Mouse (Mus musculus) 3T3-L1 (cell line): ENCODE results near the gene Sctr.

Experiments used
- DNase-seq: peaks from one replicate; pipeline ENCODE4 v3.0.0-alpha.2; 2015; ENCODE audit warnings: low read depth, low spot score

Gene Sctr

DNA sequence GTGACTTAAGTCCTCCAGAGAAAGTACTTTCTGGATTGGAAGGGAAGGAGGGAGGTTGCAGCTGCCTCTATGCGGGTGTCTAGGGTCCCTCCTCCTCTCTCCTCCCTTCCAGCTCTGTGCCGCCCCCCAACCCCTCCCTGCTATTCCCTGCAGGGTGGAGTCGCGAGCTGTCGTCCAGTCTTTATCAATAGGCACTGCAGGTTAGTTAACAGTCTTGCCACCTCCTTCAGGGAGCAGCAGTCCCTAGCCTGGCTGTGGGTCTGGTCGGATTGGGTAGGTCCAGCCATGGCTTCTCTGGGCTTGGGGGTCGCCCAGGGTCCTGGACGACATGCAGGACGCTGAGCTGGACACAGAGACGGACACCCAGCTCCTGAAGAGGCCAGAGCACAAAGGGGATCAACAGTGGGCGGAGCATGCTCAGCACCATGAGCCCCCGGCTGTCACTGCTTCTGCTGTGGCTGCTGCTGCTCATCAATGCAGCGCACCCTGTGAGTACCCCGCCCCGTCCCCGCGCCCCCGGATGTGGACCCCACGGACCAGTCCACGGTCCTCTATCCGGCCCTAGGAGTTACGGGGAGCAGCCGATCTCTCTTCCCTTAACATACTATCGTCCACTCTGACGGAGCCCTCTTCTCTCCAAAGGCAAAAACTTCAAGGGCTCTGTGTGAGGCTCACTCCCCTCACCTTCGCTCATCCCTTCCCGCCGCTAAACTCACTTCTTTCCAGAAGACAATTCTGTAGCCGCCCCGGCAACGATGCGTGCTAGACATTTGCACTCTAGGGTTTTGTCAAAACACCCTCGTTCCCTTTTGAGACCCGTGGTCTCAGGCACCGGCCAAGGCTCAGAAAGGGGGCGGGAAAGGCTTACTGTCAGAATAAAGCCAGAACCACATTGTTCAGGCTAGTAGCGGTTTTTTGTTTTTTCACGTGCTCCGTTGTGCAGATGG, at the start of gene Sctr:
Gene Sctr (plus strand): TSS at position 51 of the 947 bp plus-strand sequence.
- no peak for DNase-seq

DNA sequence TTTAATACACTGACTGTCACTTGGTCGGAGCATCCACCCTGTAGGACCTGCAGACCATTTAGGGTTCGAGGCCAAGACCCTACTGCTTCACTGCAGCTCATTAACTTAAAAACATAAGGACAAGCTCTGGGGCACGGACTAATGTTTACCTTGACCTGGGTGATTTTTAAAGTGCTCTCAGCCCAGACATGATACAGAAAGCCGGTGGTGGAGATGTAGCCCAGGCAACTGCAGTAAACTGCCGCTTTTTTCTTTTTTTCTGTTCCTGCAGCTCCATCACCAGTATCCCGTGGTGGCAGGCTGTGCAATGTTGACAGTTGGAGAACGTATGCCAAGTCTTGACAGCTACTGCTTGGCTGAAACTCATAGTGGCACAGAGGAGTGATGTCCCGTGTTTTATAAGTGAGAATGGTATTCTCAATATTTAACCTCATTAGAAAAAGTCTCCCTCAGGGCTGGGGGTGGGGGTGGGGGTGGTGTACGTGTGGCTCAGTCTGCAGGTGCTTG, 48.9 kb upstream of the Sctr start:
- no peak for DNase-seq

DNA sequence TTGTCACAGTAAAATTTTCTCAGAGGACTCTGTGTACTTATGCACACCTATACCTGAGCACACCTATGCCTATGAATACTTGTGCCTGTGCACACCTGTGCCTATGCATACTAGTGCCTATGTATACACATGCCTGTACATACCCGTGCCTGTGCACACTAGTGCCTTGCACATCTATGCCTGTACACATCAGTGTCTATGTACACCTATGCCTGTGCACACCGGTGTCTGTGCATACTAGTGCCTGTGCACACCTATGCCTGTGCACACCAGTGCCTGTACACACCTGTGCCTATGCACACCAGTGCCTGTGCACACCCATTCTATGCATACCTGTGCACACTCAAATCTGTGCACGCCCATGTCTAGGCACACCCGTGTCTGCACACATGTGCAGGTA, 47.2 kb upstream of the Sctr start:
- DNase-seq, result no peak

DNA sequence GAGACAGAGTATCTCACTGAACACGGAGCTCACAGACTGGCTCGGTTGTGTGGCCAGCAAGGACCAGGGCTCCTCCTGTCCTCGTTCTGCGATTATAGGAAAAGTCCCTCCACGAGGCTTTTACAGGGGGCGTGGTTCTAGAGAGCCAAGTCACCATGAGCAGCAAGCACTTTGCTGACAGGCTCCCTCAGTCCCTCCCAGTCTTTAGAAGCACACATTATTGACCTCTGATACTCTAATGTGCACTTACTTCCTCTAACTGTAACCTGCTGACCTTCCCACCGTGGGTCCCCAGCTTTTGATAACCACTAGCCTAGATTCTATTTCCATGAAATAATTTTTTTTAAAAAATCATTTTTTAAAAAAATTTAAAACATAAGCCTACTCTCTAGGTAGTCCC, 46.8 kb upstream of the Sctr start:
- DNase-seq, result no peak

DNA sequence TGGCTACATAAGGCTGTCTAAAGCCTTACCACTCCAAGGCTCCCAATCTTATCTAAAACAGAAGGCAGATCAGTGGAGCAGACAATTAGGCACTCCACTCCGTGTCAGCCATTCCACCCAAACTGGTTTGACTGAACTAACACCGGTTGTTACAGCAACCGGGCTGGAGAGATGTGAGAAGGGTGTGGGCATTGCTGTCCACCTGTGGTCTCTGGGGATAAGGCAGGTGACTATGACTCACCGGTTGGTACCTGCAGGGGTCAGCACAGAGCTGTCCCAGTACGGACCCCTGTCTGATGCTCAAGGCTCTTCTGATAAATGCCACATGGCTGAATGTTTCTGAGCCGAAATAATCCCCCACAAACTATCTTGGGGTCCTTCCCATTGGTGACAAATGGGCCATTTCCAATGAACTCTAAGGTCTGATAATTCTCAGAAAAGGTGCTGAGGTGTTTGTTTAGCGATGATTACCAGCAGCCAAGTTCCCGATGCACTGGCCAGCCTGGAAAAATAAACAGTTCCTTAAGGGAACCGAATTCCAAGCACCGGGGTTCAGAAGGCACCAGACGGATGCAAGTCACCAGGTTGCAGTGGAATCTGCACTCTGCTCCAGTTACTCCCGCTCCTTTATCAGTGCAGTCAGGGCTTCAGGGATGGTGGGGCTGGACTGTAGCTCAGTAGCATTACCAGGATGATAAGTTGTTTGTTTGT, 40.7 kb upstream of the Sctr start:
- no peak for DNase-seq

DNA sequence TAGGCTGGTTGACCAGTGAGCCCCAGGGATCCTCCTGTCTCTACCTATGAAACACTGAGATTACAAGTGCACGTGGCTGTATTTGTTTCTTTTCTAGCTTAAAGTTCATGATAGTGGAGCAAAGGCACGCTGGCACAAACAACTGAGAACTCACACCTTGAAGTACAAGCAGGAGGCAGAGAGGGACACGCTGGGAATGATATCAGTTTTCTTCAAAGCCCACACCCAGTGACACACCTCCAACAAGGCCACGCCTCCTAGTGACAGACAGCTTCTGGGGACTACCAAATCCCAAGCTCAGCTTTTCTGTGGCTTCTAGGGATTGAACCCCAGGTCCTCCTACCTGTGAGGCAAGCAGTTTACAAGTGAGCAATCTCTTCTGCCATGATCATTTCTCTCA, 33.6 kb upstream of the Sctr start:
- DNase-seq, result no peak

DNA sequence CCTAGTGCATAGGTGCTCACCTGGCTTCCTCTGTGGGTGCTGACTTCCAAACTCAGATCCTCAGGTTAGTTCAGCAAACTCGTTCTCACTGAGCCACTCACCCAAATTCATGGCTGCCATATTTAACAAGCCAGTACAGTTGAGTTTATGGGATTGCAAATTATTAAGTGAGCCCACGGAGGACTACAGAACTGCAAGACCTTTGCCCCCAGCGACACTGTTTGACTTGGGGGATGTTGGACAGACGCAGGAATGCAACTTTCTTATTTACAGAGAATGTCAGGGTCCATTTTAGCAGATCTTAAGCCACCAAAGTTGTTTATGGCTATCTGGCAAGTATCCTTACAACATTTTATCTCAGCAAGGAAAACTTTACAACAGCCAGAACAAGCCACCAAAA, 31.6 kb upstream of the Sctr start:
- DNase-seq, result no peak

DNA sequence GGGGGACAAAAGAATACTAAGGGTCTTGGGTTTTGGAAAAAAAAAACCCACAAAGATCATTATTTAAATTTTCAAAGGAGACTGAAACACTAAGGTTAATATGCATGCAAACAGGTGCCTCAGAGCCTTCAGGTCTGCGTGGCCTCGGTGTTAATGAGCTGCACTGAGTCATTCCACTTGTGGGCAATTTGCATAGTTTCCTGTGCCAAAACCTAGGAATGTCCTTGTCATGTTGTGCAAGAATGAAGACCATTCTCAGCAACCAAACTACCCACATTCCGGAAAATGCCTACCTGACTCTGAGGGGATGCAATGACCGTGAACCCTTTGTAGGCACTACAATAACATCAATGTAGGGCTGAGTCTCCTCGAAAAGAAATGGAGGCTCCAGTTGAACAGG, 20.1 kb upstream of the Sctr start:
- DNase-seq, result no peak

DNA sequence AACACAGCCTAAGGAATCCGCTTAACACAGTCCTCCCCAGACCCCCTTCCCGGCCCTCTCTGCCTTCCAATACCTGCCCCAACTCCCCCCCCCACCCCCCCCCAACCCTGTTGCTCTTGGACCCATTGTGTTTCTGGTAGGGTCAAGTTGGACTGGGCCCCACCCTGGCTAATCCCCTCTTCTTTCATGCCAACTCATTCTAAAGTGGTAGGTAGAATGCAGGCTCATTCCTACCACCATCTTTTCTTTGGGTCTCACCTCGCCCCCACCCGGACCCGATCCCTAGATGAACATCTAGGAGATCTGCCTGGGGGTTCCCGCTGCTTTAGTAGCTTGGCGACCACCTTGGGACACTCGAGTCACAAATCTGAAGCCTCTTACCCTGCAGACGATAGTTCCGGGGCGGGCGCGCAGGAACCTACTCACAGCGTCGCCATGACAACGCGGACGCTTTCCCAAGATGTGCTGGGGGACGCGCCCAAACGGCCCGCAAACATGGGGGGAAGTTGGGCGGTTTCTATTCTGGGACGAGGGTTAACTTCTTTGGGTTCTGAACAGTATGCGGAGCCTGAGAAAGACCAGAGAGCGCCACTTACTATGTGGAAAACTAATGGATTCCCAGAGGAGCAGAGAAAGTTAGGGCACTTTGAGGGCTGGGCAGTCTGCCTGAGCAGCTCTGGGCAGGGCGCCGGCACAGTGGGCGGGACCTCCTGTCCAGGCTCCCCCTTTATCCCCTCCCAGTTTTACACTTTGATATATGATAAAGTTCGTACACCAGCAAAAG, 9.7 kb upstream of the Sctr start, which contains the start of gene Cfap221:
Gene Cfap221 (minus strand): TSS at position 437 of the 784 bp plus-strand sequence.
- DNase-seq, result peak; percentile 32

DNA sequence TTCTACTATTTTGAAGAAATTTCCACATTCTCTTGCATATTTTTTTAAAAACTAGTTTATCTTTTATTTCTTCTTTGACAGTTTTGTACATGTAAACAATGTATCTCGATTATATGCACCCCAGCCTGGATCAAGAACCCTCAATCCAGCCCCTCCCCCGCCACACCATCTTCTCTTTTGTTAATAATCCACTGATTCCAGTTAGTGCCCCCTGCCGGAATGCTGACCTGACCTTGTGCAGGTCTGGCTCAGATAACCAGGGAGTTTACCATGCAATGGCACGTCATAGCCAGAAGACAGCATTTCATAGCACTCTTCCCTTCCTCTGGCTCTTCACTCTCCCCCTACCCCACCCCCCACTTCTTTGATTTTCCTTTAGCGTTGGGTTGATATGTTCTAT, 9.1 kb upstream of the Sctr start:
- DNase-seq, result no peak

DNA sequence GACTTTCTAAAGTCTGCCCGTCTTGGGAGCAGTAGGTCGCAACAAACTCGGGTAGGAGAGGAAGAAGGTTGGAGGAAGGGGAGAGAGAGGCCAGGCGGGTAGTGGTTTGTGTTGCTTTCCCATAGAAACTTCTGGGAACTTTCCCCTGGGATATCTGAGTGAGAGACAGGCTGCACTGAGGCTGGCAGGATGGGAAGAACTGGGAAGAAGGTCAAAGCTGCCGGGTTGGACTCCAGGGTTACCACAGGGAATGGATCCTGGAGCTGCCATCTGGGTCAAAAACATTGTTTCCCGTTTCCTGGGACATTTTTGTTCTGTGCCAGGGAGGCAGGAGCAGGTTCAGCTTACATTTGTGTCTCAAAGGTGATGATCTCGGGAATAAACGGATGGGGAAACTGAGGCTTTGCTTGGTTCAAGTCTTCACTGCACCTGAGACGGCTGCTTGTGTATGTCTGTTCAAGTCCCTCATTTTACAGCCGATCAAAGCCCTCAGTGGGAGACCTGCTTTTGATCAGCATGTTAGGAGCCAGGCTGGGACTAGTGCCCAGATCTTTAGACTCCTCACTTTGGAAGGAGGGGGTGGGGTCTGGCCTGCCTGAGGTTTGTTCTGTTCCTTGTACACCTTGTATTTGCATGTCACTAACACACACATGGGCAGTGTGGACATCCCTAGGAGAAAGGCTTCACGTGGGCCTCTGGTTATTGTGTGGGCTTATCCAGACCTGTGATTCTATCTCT, 1.3 kb downstream of the Sctr start:
- no peak for DNase-seq

DNA sequence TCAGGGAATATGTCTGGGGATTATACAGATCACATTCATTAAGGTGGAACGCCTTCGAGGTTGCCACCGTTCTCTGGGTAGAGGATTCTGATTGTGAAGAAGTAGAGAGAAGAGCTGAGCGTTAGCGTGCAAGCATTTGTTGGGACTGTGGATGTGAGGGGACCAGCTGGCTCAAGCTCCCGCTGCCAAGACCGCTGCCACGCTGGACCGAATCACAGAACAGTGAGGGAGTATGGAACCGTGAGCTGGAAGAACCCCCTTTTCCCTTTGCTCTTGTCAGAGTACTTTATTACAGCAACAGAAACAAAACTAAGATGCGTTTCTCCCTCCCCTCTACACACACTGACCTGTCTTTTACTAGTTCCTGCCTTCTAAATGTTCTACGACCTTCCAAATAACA, 5.9 kb downstream of the Sctr start:
- no peak for DNase-seq

DNA sequence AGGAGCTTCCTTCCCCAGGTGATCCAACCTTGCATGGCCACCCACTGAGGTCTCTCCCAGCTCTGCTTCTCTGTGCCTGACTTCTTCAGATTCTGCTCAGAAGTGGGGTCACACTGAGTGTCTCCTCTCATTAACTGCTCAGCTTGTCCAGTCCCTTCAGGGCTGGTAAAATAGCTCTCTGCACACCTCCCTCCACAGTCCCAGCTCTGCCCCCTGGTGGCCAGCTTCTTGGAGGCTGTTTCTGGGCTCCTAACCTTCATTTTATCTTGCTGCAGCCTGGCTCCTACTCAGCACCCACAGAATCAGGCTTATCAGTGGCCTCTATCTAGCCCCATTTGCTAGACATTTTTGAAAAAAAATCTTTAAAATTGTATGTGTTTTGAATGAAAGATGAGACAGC, 6.4 kb downstream of the Sctr start:
- peak; percentile 74 for DNase-seq

DNA sequence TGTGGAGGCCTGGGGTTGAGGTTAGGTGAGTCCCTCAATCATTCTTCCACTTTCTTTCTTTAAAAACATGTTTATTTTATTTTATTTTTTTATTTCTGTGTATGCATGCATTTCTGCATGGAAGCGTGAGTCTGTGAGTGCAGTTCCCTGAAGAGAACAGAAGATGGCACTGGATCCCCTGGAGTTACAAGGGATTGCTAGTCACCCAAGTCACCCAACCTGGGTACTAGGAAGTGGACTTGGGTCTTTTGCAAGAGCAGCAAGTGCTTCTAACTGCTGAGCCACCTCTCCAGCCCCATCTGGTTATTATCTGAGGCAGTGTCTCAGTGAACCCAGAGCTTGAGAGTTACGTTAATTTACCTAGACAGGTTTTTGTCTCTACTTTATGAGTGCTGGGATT, 9.5 kb downstream of the Sctr start:
- DNase-seq, result peak; percentile 41

DNA sequence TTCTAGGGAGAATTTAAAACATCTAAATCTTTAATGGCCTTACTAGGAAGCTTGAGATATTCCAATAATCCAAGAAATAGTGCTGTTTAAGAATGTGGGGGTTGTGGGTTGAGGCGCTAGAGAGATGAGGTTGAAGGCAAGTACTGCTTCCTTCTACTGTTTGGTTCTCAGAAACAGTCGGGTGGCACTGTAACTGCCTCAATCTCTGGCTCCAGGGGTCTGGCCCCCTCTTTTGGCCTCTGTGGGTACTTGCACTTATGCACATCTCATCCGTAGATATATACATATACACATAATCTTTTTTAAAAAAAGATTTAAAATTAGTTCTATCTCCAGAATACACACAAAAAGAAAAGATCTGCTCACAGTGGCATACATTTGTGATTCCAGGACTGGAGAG, 12.2 kb downstream of the Sctr start:
- no peak for DNase-seq

DNA sequence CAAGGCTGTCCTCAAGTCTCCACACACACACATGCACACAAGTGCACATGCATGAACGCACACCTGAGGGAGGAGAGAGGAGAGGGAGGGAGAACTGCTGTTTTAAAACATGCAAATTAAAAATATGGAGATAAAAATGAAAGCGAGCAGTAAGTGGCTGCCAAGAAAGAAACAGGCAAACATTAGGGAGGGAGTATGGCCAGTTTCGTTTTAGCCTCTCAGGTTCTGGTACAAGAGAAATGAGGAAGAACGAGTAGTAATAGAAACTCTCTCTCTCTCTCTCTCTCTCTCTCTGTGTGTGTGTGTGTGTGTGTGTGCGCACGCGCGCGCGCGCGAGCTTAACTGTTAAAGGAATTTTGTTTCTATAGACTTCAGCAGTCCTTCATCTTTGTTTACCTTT, 12.7 kb downstream of the Sctr start:
- no peak for DNase-seq

DNA sequence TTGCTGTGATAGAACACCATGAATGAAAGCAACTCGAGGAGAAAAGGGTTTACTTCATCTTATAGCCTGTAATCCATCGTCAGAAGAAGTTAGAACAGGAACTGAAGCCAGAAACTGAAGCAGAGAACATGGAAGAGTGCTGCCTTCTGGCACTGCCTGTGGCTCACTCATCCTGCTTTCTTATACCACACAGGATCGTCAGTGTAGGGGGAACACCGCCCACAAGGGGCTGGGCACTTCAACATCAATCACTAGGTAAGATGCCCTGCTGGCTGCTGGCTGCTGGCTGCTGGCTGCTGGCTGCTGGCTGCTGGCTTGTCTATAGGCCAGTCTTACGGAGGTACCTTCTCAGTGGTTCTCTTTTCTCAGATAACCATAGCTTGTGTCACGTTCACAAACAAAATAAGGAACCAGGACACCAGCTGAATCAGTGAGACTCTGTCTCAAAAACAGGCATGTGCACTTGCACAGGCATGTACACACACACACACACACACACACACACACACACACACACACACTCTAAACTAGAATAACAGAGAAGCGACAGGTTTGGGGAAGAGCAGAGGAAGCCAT, 13.7 kb downstream of the Sctr start:
- no peak for DNase-seq

DNA sequence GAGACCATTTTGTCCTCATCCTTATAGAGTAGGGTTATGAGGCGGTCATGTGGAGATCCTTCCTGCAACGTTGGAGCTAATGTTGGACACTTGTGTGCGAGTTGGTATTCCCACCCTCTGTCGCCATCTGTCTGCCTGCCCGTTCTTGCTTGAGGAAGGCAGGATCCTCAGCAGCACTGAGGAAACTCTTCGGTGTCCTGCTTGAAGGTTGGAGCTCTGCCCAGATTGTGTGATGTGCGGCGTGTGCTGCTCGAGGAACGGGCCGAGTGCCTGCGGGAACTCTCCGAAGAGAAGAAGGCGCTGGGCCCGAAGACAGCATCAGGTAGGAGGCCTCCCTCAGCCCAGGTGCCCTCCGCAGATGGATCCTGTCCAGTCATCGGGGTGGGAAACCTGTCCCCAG, 15.3 kb downstream of the Sctr start:
- DNase-seq, result no peak

DNA sequence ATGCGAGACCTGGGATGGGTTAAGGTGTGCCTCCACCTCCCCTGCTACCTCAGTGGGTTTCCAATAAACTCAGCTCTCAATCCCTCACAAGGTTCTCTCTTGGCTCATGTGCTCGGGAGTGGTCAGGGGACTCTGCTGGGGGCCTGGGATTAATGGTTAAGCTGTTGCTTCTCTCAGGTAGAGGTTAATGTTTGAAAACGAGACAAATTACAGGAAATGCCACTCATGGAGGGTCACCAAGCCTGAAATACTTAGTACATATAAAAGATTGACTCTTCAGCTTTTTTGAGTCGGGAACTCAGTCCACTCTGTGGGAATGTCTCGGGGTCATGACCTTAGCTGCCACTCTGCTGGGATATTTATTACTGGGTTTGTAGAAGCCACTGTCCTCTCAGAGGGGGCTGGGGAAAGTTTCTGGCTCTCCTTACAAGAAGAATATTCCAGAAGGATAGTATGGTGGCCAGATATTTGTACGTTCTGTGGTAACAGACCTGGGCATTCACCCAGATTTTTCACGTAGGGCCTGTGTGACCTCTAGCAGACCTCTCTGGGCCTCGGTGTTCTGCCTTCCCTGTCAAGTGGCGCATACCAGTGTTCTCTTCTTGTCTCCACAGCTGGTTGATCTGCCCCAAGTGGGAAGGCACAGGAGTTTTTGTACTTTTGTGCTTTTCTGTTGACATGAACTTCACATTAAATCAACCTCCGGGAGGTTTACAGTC, 17.8 kb downstream of the Sctr start:
- DNase-seq, result peak; percentile 43

DNA sequence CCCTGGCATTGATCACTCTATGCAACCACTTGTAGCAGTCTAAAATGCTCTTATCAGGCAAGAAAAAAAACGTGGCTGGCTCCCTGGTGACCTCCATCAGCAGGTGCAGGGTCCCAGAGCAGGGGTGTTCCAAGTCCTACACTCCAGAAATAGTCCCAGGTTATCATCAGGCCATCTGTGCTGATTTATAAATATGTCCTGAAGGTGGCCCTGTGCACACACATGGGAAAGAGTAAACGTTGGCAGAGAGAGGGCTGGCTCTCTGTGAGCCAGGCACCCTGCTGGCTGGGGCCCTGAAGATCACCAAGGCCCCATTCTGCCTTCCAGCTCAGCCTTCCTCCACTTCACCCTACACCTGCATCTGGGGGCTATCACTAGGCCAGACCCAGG, 18.4 kb downstream of the Sctr start:
- DNase-seq, result no peak
